Mouse (Mus musculus) CD4-positive, CD25-positive, alpha-beta regulatory T cell, adult 4 months (primary cell): ENCODE measurements around the gene Ap1m2. TPM values are rescaled to one million over a fixed set of nuclear protein-coding genes. Genes with fewer than 3 reads are reported as not detected.
"Not testable (repeated sequence)": the region's sequence is repeated elsewhere in the genome, so short reads cannot be mapped to it uniquely, and the experiment has no call there.

ENCODE experiments used
- ATAC-seq: one replicate; pipeline ENCODE4 v1.8.0; 2017
- polyA plus RNA-seq, 2 experiments: library from polyadenylated mRNA; unstranded; fragments of 100-300 nt; shearing (Covaris generic); gene quantifications; one replicate each; pipeline ENCODE4 v1.2.1; 2017

The Ap1m2 gene
- polyA plus RNA-seq, 2 experiments from 2014 or later = 2.4 to 2.9 TPM

GRCm38 (mm10) chr9:21256349-21256748, 55.8 kb downstream of the Ap1m2 start:
- not testable (repeated sequence) for ATAC-seq

- ATAC-seq = no peak
These were observed 57.4 kb downstream of the Ap1m2 start for GRCm38 (mm10) chr9:21254690-21255089.

GRCm38 (mm10) chr9:21251116-21251735, 60.9 kb downstream of the Ap1m2 start:
- ATAC-seq = no peak

- ATAC-seq = no peak
These were observed 61.6 kb downstream of the Ap1m2 start for GRCm38 (mm10) chr9:21250509-21250908.

GRCm38 (mm10) chr9:21249629-21250508, 62.3 kb downstream of the Ap1m2 start:
- no peak for ATAC-seq

GRCm38 (mm10) chr9:21248326-21248725, 63.8 kb downstream of the Ap1m2 start, which contains the start of gene S1pr5:
TSS of gene S1pr5 (minus strand) at chr9:21248443.
- no peak for ATAC-seq

GRCm38 (mm10) chr9:21246342-21246741, 65.8 kb downstream of the Ap1m2 start:
- no peak for ATAC-seq

- ATAC-seq = no peak
These were observed 67.0 kb downstream of the Ap1m2 start for GRCm38 (mm10) chr9:21245113-21245487.

GRCm38 (mm10) chr9:21244428-21245112, 67.6 kb downstream of the Ap1m2 start:
- ATAC-seq = no peak

Other genes with a start within 250 kb of the Ap1m2 start
- gene Zglp1, start 245.2 kb downstream of the Ap1m2 start, polyA plus RNA-seq = 1 to 10 TPM in 1 of 2 experiments, not detected in 1; 1.4 TPM
- gene Gm49373, start 239.2 kb downstream of the Ap1m2 start, polyA plus RNA-seq = under 1 TPM in 1 of 2 experiments, not detected in 1; 0.75 TPM
- gene Fdx1l, start 238.7 kb downstream of the Ap1m2 start, polyA plus RNA-seq = 10 to 100 TPM; 13.9 to 16.5 TPM
- gene Gm38431, start 220.3 kb downstream of the Ap1m2 start, polyA plus RNA-seq = 1 to 10 TPM in 1 of 2 experiments, under 1 TPM in 1; 0.20 to 2.9 TPM
- 10 to 100 TPM; 18.5 to 21.1 TPM for gene Raver1, start 220.3 kb downstream of the Ap1m2 start, polyA plus RNA-seq
- 10 to 100 TPM; 35.2 to 77.5 TPM for gene Tyk2, start 181.1 kb downstream of the Ap1m2 start, polyA plus RNA-seq
- 100 to 1,000 TPM; 100 to 115 TPM for gene Cdc37, start 162.4 kb downstream of the Ap1m2 start, polyA plus RNA-seq
- 1 to 10 TPM in 1 of 2 experiments, under 1 TPM in 1; 0.67 to 1.3 TPM for gene Pde4a, start 146.6 kb downstream of the Ap1m2 start, polyA plus RNA-seq
- gene Keap1, start 73.0 kb downstream of the Ap1m2 start, polyA plus RNA-seq = 10 to 100 TPM; 20.1 to 43.4 TPM
- gene S1pr5, start 63.9 kb downstream of the Ap1m2 start, polyA plus RNA-seq = under 1 TPM in 1 of 2 experiments, not detected in 1; 0.12 TPM
- gene Atg4d, start 47.0 kb downstream of the Ap1m2 start, polyA plus RNA-seq = 10 to 100 TPM; 25.3 to 29.8 TPM
- 10 to 100 TPM; 25.2 to 45.3 TPM for gene Kri1, start 24.4 kb downstream of the Ap1m2 start, polyA plus RNA-seq
- gene Cdkn2d, start 20.9 kb downstream of the Ap1m2 start, polyA plus RNA-seq = 100 to 1,000 TPM; 124 to 126 TPM
- gene Slc44a2, start 8.4 kb upstream of the Ap1m2 start, polyA plus RNA-seq = 100 to 1,000 TPM; 242 to 364 TPM
- gene Ilf3, start 55.5 kb upstream of the Ap1m2 start, polyA plus RNA-seq = 100 to 1,000 TPM; 127 to 203 TPM
- gene Qtrt1, start 99.5 kb upstream of the Ap1m2 start, polyA plus RNA-seq = 10 to 100 TPM; 32.1 to 46.9 TPM
- gene Dnm2, start 112.6 kb upstream of the Ap1m2 start, polyA plus RNA-seq = 100 to 1,000 TPM in 1 of 2 experiments, 10 to 100 TPM in 1; 97.0 to 119 TPM
- gene Tmed1, start 197.9 kb upstream of the Ap1m2 start, polyA plus RNA-seq = 1 to 10 TPM; 6.4 to 8.2 TPM
- gene AB124611, start 213.8 kb upstream of the Ap1m2 start, polyA plus RNA-seq = 10 to 100 TPM; 51.6 to 60.4 TPM
- 10 to 100 TPM in 1 of 2 experiments, 1 to 10 TPM in 1; 7.1 to 11.4 TPM for gene Carm1, start 234.6 kb upstream of the Ap1m2 start, polyA plus RNA-seq